Mouse (Mus musculus) heart, adult 2 months (tissue): ENCODE data around the gene Tpst1.
A peak's percentile ranks its signal among the peaks of the same experiment; 100 is the strongest.

Experiments
- CTCF ChIP-seq: fragments of 200-600 bp; IDR thresholded peaks from 2 replicates; pipeline ENCODE4 v1.8.1; 2022; ENCODE audit warnings: antibody characterized with exemption, mild to moderate bottlenecking, moderate library complexity
- EP300 ChIP-seq: fragments of 200-500 bp; IDR thresholded peaks from 2 replicates; pipeline ENCODE4 v1.6.1; 2011; ENCODE audit warnings: low read depth, low read length, control low read depth; ENCODE audit not compliant: insufficient read depth
- POLR2A ChIP-seq: fragments of 200-500 bp; IDR thresholded peaks from 2 replicates; pipeline ENCODE4 v1.6.1; 2011; ENCODE audit warnings: mild to moderate bottlenecking, low read depth, low read length, control low read depth; ENCODE audit not compliant: insufficient read depth

- TF ChIP-seq CTCF (peak; percentile 97), POLR2A (no peak), EP300 (peak; percentile 53; the same call in 1 of the 2 replicates)
These were observed 66.3 kb downstream of the Tpst1 start for GRCm38 (mm10) chr5:130139393-130139792.
